Mouse (Mus musculus) adrenal gland, postnatal 14 days (tissue): Measurements from ENCODE around the gene Mark1. TPM values are rescaled to one million over a fixed set of nuclear protein-coding genes. Genes with fewer than 3 reads are reported as not detected.

ENCODE experiments used
- DNase-seq: peaks from one replicate; pipeline ENCODE4 v3.0.0; 2021; ENCODE audit warnings: mixed read lengths
- total RNA-seq: library from RNA; stranded (reverse); gene quantifications from 2 replicates; pipeline ENCODE4 v1.2.3, GENCODE M21; 2021

Gene Mark1
- total RNA-seq, 1 experiment from 2014 or later = 8.2 TPM

DNA sequence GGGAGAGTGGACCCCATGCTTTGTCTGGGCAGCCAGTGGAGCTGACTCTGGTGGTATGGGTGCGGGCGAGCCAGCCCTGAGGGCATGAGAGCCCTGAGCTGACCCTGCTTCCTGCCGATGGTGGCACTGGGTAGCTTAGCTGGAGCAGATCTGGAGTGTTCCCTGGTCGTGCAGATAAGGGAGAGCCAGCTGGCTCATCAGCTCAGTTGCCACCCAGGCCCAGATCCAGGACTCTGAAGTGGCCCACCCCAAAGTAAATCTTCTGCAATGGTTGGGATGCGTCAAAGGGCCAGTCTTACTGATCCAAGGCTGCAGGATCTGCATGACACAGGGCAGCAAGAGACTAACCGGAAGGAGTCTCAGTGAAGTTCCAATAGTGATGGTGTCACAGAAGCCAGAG lies 109.9 kb downstream of the Mark1 start:
- peak; percentile 34 for DNase-seq

DNA sequence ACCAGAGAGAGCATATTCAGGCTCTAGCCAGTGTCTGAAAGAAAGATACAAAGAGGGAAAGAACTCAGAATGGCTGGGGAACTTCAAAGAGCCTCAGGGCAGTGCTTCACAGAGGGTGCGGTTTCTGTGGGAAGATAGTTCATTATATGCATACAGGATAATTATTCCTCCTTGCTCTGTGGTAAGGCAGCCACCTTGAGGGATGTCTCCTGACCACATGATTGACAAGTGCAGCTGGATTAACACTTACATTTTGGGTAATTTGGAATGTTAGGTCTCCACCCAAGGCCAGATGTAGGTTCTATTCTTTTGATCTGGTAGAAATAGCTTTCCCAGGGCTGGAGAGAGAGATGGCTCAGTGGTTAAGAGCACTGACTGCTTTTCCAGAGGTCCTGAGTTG lies 113.2 kb downstream of the Mark1 start:
- peak; percentile 0 for DNase-seq

DNA sequence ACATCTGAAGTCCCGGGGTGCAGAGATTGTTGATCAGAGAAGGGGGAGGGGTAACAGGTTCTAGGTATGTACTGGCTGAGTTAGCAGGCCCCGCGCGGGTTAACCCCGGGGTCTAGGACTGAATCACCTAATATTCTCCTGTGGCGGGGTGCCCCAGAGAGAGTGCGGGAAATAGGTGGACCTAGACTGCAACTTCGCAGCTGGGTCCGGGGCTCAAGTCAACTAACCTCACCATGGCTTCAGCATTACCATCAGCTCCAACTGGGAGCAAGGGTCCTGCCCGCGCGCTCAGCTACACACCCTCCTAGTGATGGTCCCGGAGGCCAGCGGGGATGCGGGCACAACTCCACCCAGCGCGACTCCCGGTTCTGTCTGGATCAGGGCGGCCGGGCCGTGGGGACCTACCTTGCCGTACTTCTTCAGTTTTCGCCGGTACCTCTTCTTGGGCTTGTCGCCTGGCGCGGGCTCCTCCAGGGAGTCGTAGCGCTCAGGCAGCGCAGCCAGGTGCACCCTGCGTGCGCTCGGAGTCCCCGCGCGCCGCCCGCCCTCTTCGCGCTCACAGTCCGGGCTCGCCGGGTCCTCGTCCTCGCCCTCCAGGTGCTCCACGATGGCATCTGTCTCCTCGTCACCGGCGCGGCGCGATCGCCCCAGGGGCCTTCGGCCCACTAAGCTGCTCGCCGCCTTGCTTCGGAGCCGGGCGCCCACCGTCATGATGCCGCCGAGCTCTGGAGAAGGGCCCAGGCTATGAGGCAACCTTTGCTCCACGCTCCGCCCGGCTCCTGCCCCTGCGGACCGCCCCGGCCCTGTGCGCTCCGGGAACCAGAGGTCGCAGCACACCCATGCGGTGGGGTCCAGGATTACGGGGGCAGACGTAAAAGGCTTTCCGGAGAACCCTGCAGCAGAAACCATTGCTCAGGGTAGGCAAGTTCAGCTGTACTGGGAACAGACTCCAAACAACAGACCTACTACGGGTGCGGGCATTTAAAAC lies 116.8 kb downstream of the Mark1 start, which contains the start of gene C130074G19Rik:
Gene C130074G19Rik (minus strand): TSS at position 938 of the 988 bp plus-strand sequence.
- peak; percentile 89 for DNase-seq

- DNase-seq = no peak
Observed at GRCm38 (mm10) chr1:184881861-184882260, 117.5 kb downstream of the Mark1 start.

DNA sequence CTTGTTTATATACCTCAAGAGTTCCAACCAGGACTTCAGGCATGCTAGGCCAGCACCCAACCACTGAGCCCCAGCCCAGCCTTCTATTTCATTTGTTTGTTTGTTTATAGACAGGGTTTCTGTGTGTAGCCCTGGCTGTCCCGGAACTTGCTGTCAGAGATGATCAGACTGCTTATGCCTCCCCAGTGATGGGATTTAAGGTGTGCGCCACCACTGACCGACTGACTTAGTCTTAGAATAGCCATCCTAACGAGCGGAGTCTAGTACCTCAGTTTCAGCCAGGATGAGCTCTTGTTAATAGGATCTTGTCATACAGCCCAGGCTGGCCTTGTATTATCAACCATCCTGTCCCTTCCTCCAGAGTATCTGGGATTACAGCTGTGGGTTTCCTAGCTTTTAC lies 118.2 kb downstream of the Mark1 start:
- no peak for DNase-seq

GRCm38 (mm10) chr1:184878860-184879259 lies 120.5 kb downstream of the Mark1 start:
- DNase-seq = no peak

DNA sequence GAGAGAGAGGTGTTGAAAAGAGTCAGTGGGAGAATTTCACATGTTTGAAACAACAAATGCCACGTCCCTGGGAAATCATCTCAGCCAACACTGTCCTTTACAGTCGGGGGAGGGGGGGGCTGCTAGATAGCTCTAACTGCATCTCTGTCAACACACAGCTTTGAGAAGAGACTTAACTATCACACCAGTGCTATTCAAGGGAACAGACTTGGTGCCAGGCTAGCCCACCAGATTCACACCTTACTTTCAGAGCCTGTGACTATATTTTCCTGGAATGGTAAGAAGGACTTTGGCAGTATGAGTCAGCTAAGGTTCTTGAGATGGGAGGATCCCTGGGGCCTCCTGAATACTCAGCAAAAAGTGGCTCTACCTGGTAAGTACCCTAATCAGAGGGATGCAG lies 122.1 kb downstream of the Mark1 start:
- DNase-seq = no peak

DNA sequence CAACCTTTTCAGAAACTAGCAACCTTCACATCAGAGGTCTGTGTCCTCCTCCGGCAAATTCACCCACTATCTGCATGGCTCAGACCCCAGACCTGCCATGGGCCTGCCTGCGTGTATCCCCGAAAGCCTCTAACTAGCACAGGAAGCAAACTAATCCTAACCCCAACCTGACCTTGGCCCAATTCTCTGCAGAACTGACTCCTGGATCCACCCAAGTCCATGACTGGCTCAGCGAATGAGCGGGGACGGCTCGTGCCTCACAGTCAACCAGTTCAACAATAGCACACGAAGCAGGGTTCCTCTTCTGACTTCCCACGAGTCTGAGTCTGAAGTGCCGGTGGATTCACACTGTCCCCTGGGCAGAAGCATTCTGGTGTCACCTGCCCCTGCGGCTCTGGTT lies 125.5 kb downstream of the Mark1 start:
- peak; percentile 43 for DNase-seq

DNA sequence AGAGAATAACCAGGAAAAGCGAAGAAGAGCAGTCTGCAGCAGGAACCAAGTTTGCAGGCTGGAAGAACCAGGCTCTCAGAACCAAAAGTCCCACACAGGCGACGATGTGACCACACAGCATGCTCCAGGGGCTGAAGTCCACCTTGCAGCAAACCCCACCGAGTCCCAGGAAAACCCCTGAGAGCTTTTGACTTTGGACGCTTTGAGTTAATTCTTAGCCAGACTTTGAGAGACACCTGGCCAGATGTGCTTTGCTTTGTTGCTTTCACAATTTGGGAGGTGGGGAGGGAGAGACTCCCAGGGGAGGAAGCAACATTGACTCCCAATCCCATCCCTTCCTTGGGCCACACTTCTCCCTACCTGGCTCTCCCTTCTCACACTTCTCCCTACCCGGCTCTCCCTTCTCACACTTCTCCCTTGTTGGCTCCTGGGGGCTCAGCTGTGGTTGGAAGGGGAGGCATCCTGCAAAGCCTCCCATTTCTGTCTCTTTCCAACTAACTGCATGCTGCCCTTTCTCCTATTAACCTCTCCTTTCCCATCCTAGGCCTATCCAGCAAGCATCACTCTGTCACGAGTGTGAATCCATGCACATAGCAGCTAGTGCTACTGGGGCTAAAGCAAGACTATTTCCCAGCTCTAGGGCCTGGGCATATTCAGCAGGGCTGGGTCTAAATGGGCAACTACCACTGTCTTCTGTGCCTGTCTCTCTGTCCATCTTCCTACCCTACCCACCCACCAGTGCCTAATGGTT lies 127.1 kb downstream of the Mark1 start:
- no peak for DNase-seq

GRCm38 (mm10) chr1:184871506-184871905 lies 127.9 kb downstream of the Mark1 start:
- peak; percentile 48 for DNase-seq

DNA sequence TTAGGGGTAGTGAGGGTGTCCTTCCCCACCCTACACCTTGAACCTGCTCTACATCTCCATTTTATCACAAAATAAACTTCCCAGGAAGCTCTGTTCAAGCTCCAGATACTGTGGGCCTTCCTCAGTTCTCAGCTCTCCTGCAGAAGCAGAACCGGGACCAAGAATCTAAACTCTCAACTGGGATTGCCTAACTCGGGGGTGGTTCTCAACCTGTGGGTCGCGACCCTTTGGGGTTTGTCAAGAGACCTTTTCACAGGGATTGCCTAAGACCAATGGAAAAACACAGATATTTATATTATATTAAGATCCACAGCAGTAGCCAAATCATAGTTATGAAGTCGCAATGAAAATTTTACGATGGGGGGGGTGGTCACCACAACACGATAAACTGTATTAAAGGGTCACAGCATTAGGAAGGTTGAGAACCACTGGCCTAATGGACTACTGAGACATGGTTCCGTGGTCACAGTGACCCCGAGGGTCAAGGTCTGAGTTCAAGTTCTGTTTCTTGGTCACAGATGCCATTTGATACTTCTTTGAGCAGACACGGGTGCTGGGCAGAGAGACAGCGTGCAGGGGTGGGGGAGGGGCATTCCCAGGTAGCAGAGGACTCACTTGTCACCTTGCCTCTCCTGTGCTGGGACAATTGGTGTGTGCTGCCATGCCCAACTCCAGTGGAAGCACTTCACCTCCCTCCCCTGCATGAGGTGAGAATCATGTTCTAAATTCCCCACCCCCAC lies 128.6 kb downstream of the Mark1 start:
- DNase-seq = no peak

GRCm38 (mm10) chr1:184869939-184870565 lies 129.3 kb downstream of the Mark1 start:
- peak; percentile 81 for DNase-seq

- no peak for DNase-seq
Observed at GRCm38 (mm10) chr1:184867640-184868120, 131.7 kb downstream of the Mark1 start.

DNA sequence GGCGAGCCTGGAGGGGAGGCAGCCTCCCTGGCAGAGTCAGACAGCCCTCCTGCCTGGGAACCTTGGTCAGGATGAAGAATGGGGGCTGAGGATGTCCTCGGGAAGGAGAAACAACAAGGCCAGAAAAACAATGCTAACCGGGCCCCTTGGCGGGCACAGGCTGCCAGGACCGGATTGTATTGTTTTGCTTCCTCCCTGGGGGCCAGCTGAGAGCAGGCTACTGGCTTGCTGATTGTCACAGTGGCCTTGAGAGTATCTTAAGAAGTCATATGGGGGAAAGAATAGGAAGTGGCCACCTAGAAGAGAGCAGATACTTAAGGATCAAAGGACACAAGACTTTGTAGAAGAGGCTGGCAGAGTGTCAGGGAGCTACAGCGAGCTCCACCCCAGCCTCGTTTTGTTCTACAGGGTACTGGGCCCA lies 135.0 kb downstream of the Mark1 start:
- peak; percentile 68 for DNase-seq

DNA sequence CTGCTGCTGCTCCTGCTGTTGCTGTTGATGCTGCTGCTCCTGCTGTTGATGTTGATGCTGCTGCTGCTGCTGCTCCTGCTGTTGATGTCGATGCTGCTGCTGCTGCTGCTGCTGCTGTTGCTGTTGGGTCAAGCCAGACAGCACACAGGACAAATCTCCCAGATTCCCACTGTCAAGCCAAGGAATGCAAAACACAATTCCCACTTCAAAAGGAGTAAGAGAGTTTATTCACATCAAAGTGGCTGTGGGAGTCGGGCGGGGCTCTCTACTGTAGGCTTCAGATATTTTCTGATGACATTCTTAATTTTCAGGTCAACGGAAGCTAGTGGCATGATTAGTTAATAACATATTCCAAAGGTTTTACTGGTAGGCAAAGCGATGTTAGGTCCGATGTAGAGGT lies 136.7 kb downstream of the Mark1 start:
- DNase-seq = no peak

GRCm38 (mm10) chr1:184861551-184861950 lies 137.8 kb downstream of the Mark1 start:
- no peak for DNase-seq

- DNase-seq = peak; percentile 46
Observed at GRCm38 (mm10) chr1:184860276-184860675, 139.1 kb downstream of the Mark1 start.

DNA sequence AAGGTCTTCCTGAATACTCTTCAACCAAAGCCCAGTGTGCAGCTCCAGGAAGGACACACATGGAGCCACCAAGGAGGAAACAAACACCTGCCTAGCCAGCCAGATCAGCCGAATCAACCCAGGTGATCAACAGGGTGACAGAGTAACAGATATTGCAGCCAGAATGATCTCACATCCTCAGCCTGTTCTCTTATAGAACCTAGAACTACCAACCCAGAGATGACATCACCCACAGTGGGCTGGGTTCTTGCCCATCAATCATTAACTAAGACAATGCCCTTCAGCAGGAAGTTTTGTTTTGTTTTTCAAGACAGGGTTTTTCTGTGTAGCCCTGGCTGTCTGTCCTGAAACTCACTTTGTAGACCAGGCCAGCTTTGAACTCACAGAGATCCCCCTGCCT lies 141.1 kb downstream of the Mark1 start:
- no peak for DNase-seq

DNA sequence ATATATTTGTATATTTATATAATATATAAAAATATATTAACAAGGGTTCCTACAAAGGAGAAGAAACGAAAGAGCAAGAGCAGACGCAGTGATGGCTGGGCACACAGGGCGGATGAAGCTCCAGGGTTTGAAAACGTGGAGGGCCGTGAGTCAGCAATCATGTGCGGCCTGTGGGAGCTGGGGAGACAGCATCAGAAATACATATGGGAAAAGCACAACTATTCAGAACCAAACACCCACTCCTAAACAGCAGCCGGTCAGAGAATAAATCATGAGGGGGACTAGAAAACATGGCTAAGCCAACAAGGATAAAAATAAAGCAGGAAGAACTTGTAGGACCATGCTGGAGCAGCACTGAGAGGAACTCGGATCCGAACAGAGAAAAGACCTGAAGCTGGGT lies 142.2 kb downstream of the Mark1 start:
- DNase-seq = no peak

- DNase-seq = no peak
Observed at GRCm38 (mm10) chr1:184853922-184854321, 145.4 kb downstream of the Mark1 start.

DNA sequence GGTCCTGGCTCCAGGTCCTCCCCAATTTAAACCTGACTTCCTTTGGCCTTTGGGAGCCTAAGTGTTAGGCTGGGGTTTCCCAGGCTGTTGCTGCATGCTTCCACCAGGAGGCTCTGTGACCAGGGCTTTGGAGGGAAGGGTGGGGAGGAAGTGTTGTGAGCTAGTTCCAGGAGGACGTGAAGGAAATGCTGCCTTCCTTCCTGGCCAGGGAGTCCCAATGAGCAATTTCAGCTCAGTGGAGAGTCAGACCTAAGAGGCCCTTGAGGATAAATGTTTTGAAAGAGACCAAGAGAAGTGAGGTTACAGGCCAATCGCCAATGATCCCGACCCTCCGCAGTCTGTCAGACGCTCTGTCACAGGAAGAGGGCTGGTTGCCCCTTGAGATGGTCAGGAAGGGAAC lies 146.0 kb downstream of the Mark1 start:
- peak; percentile 90 for DNase-seq
